Mouse (Mus musculus): ENCODE data around the gene Malsu1.

Malsu1 gene

GRCm38 (mm10) chr6:49074117-49074490, 509 bp downstream of the Malsu1 start:
- no peak for DNase-seq (ENCODE audit: low read depth)

GRCm38 (mm10) chr6:49077894-49078293, 4.3 kb downstream of the Malsu1 start:
- DNase-seq (ENCODE audit: low read depth) = no peak

DNA sequence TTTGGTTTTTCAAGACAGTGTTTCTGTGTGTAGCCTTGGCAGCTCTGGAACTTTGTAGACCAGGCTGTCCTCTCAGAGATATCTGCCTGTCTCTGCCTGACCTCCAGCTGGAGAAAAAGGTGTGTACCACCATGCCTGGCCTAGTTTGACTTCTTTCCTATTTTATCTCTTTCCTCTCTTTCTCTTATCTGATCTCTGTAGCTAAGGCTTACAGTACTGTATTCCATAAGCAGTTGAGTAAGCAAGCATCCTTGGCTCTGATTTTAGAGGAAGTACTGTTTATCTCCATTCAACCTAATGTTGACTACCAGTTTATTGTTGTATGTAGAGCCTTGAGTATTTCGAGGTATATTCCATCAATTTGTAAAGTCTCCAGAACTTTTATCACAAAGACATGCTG, 5.7 kb downstream of the Malsu1 start:
- peak; percentile 18 for DNase-seq (ENCODE audit: low read depth)

DNA sequence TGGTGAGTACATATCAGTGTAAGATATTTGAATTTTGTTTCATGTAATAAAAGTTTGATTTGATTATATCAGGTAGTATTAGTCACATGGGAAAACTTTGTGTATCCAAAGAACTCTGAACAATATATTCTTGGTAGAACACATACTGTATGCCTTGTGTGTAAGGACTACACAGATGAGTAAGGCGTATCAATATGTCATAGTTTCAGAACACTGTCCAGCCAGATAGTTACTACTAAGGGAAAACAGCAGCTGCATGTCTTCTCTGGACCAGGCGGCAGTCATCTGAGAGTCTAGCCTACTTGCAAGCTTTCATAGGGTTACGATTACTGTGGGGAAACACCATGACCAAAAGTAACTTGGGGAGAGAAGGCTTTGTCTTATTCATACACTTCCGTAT, 9.4 kb downstream of the Malsu1 start:
- DNase-seq (ENCODE audit: low read depth) = no peak

GRCm38 (mm10) chr6:49094968-49095367, 21.4 kb downstream of the Malsu1 start:
- DNase-seq (ENCODE audit: low read depth) = no peak

DNA sequence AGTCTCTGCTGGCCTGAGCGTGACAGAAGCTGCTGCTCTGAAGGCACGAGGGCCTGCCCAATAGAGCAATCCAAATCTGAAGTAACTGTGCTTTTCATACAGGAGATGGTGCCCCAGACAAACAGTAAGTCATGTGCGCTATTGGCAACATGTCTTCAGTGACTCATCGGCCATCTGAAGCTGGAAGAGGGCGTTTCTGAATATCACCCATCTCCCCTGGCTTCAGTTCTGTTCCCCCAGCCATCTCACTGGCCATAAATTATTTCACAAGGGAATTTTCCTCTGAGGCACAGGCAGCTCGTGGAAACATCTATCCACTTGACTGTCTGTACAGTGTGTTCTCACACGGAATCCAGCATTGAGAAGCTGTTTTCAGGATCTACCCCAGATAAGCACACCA, 22.8 kb downstream of the Malsu1 start:
- no peak for DNase-seq (ENCODE audit: low read depth)

GRCm38 (mm10) chr6:49096933-49097461, 23.4 kb downstream of the Malsu1 start:
- DNase-seq (ENCODE audit: low read depth) = no peak

DNA sequence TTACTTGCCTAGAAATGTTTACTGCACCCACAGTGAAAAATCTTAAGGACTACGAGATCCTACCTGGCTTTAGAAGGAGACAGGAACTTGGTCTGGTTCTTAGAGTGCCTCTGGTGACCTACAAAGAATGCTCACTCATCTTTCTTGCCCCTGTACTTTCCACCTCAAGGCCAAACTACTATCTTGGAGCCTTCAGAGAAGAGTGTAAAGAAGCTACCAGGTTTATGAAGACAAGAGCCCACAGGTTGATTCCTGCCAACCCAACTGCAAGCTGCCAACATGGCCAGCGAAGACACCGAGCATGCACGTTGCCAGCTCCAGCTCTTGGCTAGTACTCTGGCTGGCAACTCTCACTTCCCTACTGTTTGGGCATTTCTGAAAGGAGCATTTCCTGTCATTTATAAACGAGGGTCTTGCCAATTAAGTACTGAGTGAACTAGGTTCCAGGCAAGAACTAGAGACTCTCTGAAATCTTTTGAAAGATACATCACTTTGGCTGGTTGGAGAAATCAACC, 24.1 kb downstream of the Malsu1 start:
- no peak for DNase-seq (ENCODE audit: low read depth)

- DNase-seq (ENCODE audit: low read depth) = no peak
Measured at GRCm38 (mm10) chr6:49099086-49099485, 25.5 kb downstream of the Malsu1 start.

DNA sequence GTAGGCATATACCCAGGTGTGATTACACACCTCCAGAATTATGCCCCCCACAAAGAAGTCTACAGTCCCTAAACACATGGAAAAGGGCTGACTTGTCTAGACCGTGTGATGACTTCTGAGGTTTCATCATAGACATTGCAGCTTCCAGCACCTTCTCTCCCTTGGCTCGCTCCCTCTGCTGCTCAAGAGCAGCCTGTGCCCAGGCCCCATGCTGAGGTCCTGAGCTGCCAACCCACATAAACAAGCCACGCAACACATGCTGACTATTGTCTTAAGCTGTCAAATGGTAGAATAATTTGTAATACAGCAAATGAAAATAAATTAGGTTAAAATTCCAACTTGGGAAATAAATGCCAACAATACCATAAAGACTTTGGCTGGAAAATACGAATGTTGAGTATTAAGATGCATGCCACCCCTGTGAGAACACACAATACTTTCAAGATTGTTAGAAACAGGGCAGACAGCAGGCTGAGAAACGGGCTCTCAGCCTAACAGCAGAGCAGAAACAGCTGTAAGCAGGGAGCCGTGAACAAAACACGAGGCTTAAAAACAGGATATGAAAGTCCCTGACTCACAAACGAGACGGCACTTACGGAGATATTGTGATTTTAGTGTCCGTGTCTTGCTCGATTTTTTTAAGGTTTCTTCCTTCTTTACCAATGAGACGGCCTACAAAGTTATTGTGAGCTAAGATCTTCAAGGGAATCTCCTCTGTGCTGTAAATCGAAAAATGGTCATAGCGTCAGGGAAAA, 33.3 kb downstream of the Malsu1 start:
- no peak for DNase-seq (ENCODE audit: low read depth)

- no peak for DNase-seq (ENCODE audit: low read depth)
Measured at GRCm38 (mm10) chr6:49109196-49109595, 35.6 kb downstream of the Malsu1 start.

DNA sequence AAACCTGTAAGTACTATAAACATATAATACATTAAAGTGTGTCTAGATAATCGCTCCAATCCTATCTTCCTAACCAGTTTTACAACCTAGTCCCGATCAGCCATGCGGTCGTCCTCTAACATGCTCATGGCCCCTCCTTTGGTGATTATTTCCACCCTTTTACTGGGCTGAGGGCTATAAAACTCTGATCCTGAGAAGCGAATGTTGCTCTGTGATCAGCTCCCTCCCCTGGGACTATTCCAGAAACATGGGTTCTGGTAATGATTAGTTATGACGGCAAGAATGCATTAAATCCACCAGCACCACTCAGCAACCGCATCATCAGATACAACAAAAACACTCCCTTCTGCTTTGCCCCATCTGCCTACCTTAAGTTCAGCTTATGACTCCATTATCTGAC, 40.3 kb downstream of the Malsu1 start:
- no peak for DNase-seq (ENCODE audit: low read depth)

DNA sequence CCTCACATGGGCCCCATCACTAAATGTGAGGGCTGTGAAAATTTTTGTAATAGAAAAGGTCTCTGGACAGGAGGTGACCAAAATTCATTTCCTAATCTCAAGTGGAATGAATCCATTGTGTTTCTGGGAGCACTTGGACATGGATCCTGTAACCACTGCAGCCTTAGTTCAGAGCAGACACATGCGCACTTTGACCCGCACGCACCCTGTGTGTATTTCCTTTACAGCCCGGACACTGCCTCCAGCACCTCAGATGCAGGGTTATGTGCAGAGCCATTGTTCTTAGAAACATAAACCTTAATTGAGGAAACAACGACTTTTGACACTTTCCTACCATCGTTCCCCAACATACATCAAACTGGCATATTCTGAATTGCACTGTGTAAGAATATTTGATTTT, 40.9 kb downstream of the Malsu1 start:
- DNase-seq (ENCODE audit: low read depth) = no peak

DNA sequence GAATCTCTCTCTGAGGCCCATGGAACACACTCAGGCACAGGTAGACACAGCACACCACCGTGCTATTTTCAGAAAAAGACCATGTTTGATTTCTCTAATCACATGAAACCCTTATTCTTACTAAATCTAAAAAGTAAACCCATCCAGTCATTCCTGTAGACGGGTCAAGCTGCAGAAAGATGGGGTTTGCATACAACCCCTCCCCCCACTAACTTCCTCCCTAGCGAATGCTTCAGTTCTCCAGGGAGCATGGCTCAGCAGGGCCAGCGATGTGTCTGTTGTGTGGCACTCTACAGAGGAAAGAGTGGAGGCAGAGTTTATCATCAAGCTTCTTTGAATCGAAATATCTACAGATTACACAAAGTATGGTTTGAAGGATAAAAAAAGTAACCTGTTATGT, 42.0 kb downstream of the Malsu1 start:
- DNase-seq (ENCODE audit: low read depth) = no peak

DNA sequence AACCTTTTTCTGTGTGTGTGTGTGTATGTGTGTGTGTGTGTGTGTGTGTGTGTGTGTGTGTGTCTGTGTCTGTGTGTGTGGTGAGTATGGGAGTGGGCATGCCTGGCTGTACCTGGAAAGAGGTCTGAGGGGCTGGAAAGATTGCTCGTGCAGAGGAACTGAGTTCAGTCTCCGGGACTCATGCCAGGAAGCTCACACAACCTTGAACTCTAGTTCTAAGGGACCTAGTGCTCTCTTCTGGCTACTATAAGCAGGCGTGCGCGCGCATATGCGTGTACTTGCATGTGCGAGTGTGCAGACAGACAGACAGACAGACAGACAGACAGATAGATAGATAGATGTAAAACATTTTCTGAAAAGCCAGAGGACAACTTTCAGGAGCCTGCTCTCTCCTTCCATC, 42.6 kb downstream of the Malsu1 start:
- no peak for DNase-seq (ENCODE audit: low read depth)

DNA sequence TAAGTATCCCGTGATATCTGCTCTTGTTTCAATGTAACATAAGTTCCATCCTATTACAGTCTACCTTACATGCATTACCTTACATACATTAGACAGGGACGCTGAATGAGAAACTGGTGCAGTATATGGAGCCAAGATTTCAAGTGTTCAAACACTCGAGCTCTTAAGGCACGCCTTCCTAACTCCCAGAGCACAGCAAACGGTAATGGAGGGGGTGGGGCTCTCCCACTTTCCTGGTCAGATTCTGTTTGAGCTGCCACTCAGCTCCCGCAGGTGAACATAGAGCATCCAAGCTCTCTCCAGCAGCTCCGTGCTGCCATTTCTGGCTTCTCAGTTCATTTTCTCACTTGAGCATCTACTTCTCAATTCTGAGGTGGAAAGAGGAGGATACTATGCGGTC, 44.9 kb downstream of the Malsu1 start:
- DNase-seq (ENCODE audit: low read depth) = no peak

- DNase-seq (ENCODE audit: low read depth) = no peak
Measured at GRCm38 (mm10) chr6:49119462-49120135, 46.0 kb downstream of the Malsu1 start.

- DNase-seq (ENCODE audit: low read depth) = no peak
Measured at GRCm38 (mm10) chr6:49120370-49120769, 46.8 kb downstream of the Malsu1 start.

DNA sequence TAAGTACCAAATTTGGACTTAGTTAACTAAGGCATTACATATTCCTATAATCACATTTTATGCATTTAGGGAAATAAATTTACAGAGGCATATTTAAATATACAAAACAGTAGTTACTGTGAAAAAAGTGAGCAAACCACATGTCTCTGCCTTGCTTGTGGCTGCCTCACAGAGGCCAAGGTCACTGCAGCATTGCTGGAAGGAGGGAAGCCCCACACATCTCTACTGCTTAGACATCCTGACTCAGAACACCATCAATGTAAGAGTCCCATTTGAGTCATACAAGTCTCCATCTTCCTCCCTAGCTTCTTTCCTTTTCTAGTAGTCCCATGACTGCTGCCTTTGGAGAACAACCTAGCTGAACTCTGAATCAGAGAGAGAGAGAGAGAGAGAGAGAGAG, 56.7 kb downstream of the Malsu1 start:
- DNase-seq (ENCODE audit: low read depth) = peak; percentile 15

DNA sequence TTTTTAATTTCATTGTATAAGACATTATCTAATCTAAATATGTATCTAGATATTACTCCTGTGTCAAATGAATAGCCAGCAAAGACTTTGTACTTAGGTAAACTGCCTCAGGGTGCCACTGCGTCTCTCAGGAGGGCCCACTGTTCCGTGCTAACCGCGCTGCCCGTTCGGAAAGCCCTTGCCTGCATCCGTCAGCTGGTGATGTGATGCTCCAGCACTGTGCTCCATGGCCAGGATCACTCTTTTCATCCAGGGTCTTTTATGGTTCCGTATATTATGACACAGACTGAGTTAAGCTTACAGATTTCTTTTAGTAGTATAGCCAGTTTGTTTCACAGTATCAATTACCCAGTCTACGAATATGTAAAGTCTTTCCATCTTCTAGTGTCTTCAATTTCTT, 58.3 kb downstream of the Malsu1 start:
- no peak for DNase-seq (ENCODE audit: low read depth)

- DNase-seq (ENCODE audit: low read depth) = no peak
Measured at GRCm38 (mm10) chr6:49132352-49133090, 58.9 kb downstream of the Malsu1 start.

All from 416B (cell line).